Mouse (Mus musculus) olfactory bulb, adult 2 months (tissue): Measurements from ENCODE around the gene Tulp2.

ENCODE experiments used
- CTCF ChIP-seq: fragments of 200-500 bp; IDR thresholded peaks from 2 replicates; pipeline ENCODE4 v1.5.1; 2012; ENCODE audit warnings: low read depth, mild to moderate bottlenecking, low read length, moderate library complexity; ENCODE audit not compliant: insufficient read depth
- POLR2A ChIP-seq: fragments of 200-500 bp; IDR thresholded peaks from 2 replicates; pipeline ENCODE4 v1.6.1; 2012; ENCODE audit warnings: mild to moderate bottlenecking, low read depth, low read length, moderate library complexity; ENCODE audit not compliant: insufficient read depth

- TF ChIP-seq CTCF (no peak), POLR2A (no peak)
Observed at GRCm38 (mm10) chr7:45522957-45523676, 41.4 kb downstream of the Tulp2 start.
